Mouse (Mus musculus): ENCODE data around the gene Ufc1. TPM values are rescaled to one million over a fixed set of nuclear protein-coding genes. Genes with fewer than 3 reads are reported as not detected.
"Not testable (repeated sequence)": the region's sequence is repeated elsewhere in the genome, so short reads cannot be mapped to it uniquely, and the experiment has no call there.

The Ufc1 gene
- 18.6 and 97.6 TPM in 2 replicates for polyA plus RNA-seq (2012; ENCODE audit: insufficient read depth, low replicate concordance)

GRCm38 (mm10) chr1:171294298-171295062, at the start of gene Ufc1:
Gene Ufc1 (minus strand): TSS chr1:171295024.
- Histone ChIP-seq H3K36me3 (replicated peaks; ENCODE audit: low read length) (peaks cover 17% of the 10 kb centered on the region), H3K9me3 (no peaks in the 10 kb centered on the region; the same call in 1 of the 2 replicates)
- TF ChIP-seq GATA1 (IDR thresholded peaks at IDR 0.05; ENCODE audit: borderline replicate concordance, low read length) (no peak), FLI1 (IDR thresholded peaks at IDR 0.05; ENCODE audit: low read length) (no peak)

DNA sequence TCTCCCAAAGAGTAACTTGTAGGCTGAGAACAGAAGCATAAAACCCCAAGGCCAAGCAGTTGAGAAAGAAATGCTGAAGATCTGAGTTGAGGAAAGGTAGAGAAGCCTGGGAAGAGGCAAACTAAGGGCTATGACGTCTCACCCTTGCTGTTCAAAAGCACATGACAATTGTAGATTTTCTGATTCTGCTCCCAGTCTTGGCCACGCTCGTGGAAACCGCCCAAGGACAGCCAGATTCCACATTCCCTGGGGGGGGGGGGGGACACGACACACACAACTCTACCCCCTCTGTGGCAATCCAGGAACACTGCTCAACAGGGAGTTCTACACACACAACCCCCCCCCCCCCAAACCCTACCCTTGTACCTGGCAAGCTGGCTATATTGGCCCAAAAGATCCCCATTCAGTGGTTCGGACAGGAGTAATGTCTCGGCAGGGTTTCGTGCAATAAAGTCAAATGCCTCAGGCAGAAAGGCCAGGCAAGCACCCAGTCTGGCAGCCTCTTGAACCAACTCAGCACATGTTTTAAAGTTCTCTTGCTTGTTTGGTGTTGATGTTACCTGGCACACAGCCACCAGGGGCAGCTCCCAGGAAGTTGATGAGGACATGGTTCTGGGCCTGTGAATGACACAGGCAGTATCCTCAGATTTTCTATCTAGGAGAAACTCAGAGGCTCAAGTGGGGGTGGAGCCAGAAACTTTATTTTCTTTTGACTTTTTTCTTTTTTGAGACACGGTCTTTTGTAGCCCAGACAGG, 49.3 kb upstream of the Ufc1 start:
- no peaks in the 10 kb centered on the region for H3K27me3 ChIP-seq (replicated peaks)
- H3K36me3 ChIP-seq (replicated peaks; ENCODE audit: low read length) = peaks cover 57% of the 10 kb centered on the region
- no peak overlapping the region for H3K4me3 ChIP-seq (replicated peaks)
- no peak for TF ChIP-seq GATA1 (IDR thresholded peaks at IDR 0.05; ENCODE audit: borderline replicate concordance, low read length)
- no peak for TF ChIP-seq FLI1 (IDR thresholded peaks at IDR 0.05; ENCODE audit: low read length)
- H3K9me3 ChIP-seq = no peaks in the 10 kb centered on the region
- H3K4me1 ChIP-seq = peaks cover 47% of the 10 kb centered on the region

More at GRCm38 (mm10) chr1:171294298-171295062, at the start of gene Ufc1:
- peaks cover 8% of the 10 kb centered on the region for H3K27me3 ChIP-seq (replicated peaks)
- peaks cover 17% of the 10 kb centered on the region; the same call in 1 of the 2 replicates for H3K4me1 ChIP-seq
- peak within 1 kb of the TSS; percentile 97 for H3K4me3 ChIP-seq (replicated peaks)

GRCm38 (mm10) chr1:171342262-171343207, 47.7 kb upstream of the Ufc1 start:
- peaks cover 69% of the 10 kb centered on the region for H3K36me3 ChIP-seq (replicated peaks; ENCODE audit: low read length)
- H3K27me3 ChIP-seq (replicated peaks) = no peaks in the 10 kb centered on the region
- H3K4me3 ChIP-seq (replicated peaks) = no peak overlapping the region
- no peaks in the 10 kb centered on the region for H3K9me3 ChIP-seq
- TF ChIP-seq FLI1 (IDR thresholded peaks at IDR 0.05; ENCODE audit: low read length) (no peak), GATA1 (IDR thresholded peaks at IDR 0.05; ENCODE audit: borderline replicate concordance, low read length) (no peak)
- H3K4me1 ChIP-seq = peaks cover 35% of the 10 kb centered on the region

GRCm38 (mm10) chr1:171330216-171330560, 35.4 kb upstream of the Ufc1 start:
- no peaks in the 10 kb centered on the region for H3K9me3 ChIP-seq
- peaks cover 70% of the 10 kb centered on the region for H3K4me1 ChIP-seq
- H3K27me3 ChIP-seq (replicated peaks) = no peaks in the 10 kb centered on the region
- H3K36me3 ChIP-seq (replicated peaks; ENCODE audit: low read length) = peaks cover 50% of the 10 kb centered on the region
- peak overlapping the region; percentile 96 for H3K4me3 ChIP-seq (replicated peaks)
- TF ChIP-seq FLI1 (IDR thresholded peaks at IDR 0.05; ENCODE audit: low read length) = no peak
- no peak for TF ChIP-seq GATA1 (IDR thresholded peaks at IDR 0.05; ENCODE audit: borderline replicate concordance, low read length)

- peak overlapping the region; percentile 96 for H3K4me3 ChIP-seq (replicated peaks)
- peaks cover 65% of the 10 kb centered on the region for H3K4me1 ChIP-seq
- peaks cover 51% of the 10 kb centered on the region for H3K36me3 ChIP-seq (replicated peaks; ENCODE audit: low read length)
- TF ChIP-seq FLI1 (IDR thresholded peaks at IDR 0.05; ENCODE audit: low read length) = no peak
- TF ChIP-seq GATA1 (IDR thresholded peaks at IDR 0.05; ENCODE audit: borderline replicate concordance, low read length) = no peak
- no peaks in the 10 kb centered on the region for H3K9me3 ChIP-seq
- no peaks in the 10 kb centered on the region for H3K27me3 ChIP-seq (replicated peaks)
Measured at GRCm38 (mm10) chr1:171329433-171330215, 34.8 kb upstream of the Ufc1 start.

DNA sequence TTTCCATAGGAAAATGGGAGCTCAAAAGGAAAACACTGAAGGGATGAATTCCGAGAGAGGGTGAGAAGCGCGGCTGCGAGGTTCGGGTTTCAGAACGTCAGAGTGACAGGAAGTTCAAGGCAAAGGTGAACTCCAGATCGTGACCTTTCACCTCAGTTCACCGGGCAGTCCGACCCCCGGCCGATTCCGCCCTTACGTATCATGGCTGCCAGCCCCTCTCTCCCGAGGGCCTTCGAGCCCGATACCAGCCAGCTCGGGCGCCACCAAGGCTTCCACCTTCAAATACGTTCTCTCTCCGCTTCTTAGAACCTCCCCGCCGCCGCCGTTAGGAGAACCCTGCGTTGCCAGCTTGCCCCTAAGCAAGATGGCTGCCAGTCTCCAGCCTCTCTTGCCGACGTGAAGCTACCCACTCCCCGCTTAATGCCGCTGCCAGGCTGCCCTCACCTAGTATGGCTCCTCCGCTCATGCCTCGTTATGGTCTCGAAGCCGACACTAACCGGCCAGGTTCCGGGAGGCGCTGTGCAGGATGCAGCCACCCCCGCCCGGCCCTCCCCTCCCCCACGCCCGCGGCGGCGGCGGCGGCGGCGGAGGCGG, 34.1 kb upstream of the Ufc1 start, which contains the start of gene Dedd:
TSS of gene Dedd (plus strand) at position 307 of the 594 bp plus-strand sequence.
- H3K36me3 ChIP-seq (replicated peaks; ENCODE audit: low read length) = peaks cover 48% of the 10 kb centered on the region
- no peaks in the 10 kb centered on the region for H3K9me3 ChIP-seq
- H3K4me3 ChIP-seq (replicated peaks) = peak within 1 kb of the TSS; percentile 96
- no peaks in the 10 kb centered on the region for H3K27me3 ChIP-seq (replicated peaks)
- TF ChIP-seq FLI1 (IDR thresholded peaks at IDR 0.05; ENCODE audit: low read length) (no peak), GATA1 (IDR thresholded peaks at IDR 0.05; ENCODE audit: borderline replicate concordance, low read length) (no peak)
- H3K4me1 ChIP-seq = peaks cover 58% of the 10 kb centered on the region

DNA sequence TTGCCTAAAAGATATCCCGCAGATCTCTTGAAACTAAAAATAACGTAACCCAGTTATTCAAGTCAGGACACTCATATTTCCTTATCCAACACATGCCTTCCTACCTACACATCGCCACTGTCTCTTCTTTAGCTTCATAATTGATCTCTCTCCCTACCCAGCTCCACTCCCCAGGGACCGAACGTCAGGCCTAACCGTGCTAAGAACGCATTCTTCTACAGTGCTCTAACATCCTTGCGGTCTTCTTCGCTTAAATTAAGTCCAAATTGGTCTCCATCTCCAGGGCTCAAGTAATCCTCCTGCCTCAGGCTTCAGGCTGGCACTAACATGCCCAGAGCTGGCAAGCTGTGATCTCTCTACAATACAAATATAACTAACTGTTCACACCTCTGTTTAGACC, 33.4 kb upstream of the Ufc1 start:
- Histone ChIP-seq H3K9me3 (no peaks in the 10 kb centered on the region), H3K27me3 (replicated peaks) (no peaks in the 10 kb centered on the region), H3K4me3 (replicated peaks) (peak overlapping the region; percentile 96), H3K4me1 (peaks cover 57% of the 10 kb centered on the region), H3K36me3 (replicated peaks; ENCODE audit: low read length) (peaks cover 46% of the 10 kb centered on the region)
- TF ChIP-seq FLI1 (IDR thresholded peaks at IDR 0.05; ENCODE audit: low read length) (no peak), GATA1 (IDR thresholded peaks at IDR 0.05; ENCODE audit: borderline replicate concordance, low read length) (no peak)

DNA sequence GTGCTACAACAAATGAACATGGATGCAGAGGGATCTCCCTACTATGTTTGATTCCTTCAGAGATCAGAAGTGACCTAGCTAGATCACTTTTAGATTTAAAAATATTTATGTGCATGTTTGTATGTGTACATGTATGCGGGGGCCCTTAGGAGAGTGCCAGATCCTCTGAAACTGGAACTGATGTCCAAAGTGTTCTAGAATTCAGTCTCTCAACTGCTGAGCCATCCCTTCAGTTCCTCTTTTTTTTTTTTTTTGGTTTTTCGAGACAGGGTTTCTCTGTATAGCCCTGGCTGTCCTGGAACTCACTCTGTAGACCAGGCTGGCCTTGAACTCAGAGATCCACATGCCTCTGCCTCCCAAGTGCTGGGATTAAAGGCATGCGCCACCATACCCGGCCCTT, 31.8 kb upstream of the Ufc1 start:
- peaks cover 39% of the 10 kb centered on the region for H3K36me3 ChIP-seq (replicated peaks; ENCODE audit: low read length)
- H3K4me1 ChIP-seq = peaks cover 50% of the 10 kb centered on the region
- H3K27me3 ChIP-seq (replicated peaks); H3K4me3 ChIP-seq (replicated peaks); H3K9me3 ChIP-seq: not testable (repeated sequence)

All from megakaryocyte, embryonic 14.5 days (primary cell).